In the genomic region with DNA sequence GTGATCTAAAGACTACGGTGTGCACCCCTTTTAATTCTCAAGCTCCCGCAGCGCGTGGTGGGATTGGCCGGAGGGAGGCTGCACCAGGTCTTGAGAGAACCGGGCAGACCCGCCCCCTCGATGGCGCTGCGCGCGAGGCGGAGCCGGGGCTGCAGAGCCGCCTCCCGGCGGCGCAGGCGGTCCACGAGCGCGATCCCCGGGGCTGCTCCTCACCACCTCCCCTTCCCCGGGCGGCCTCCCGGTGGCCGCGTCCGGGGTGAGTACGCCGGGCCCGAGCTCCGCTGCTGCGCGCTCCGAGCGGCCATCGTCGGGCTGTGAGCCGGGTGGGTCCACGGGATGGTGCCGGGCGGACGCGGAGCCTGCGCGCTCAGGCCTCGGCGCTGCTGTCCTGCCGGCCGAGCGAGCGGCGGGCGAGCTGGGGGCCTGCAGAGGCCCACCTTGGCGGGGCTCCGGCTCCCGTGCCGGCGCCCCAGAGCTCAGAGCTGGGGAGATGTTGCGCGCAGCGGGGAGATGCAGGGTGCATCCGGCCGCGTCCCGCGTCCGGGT, we compare ENCODE assay signal across 8 mouse cellular contexts. TPM values are rescaled to one million over a fixed set of nuclear protein-coding genes. Genes with fewer than 3 reads are reported as not detected.
DNase-seq lines count a peak whose midpoint lies in the region; ATAC-seq and TF ChIP-seq lines count a peak whose summit lies in the region.

A gene (plus strand): TSS at position 152 of the 546 bp plus-strand sequence.

- H3K4me1 ChIP-seq in forebrain, embryonic 14.5 days (ENCODE audit: control insufficient read depth, insufficient read depth, low read length): no peaks in the 10 kb centered on the region
- H3K4me1 ChIP-seq in heart, postnatal 0 days (ENCODE audit: control insufficient read depth, insufficient read depth): peaks cover 4% of the 10 kb centered on the region; the same call in 1 of the 2 replicates
- peaks cover 3% of the 10 kb centered on the region; the same call in 1 of the 2 replicates for H3K4me1 ChIP-seq in liver, embryonic 15.5 days (replicated peaks)
- H3K4me1 ChIP-seq in neural tube, embryonic 14.5 days (ENCODE audit: control insufficient read depth, insufficient read depth, low read length): peaks cover 6% of the 10 kb centered on the region; the same call in 1 of the 2 replicates
- peaks cover 7% of the 10 kb centered on the region for H3K4me1 ChIP-seq in thymus, adult 2 months (replicated peaks; ENCODE audit: control insufficient read depth, insufficient read depth, low read length)

- DNase-seq in B cell, adult 2 months: peak; percentile 37 to 44
- DNase-seq in brain, embryonic 14.5 days (ENCODE audit: low read depth): peak; percentile 89
- peak; percentile 80 for DNase-seq in forebrain, embryonic 14.5 days (ENCODE audit: low spot score)
- DNase-seq in heart, postnatal 0 days (ENCODE audit: low spot score): peak; percentile 49
- DNase-seq in kidney, postnatal 36 days: peak; percentile 80 to 88
- DNase-seq in thymus, adult 2 months: peak; percentile 64

- peak; percentile 97 for ATAC-seq in forebrain, embryonic 14.5 days
- peak; percentile 94 for ATAC-seq in heart, postnatal 0 days (ENCODE audit: insufficient read depth, low read depth)
- ATAC-seq in liver, embryonic 15.5 days (ENCODE audit: insufficient read depth): peak; percentile 28; the same call in 1 of the 2 replicates
- peak; percentile 95 for ATAC-seq in neural tube, embryonic 14.5 days (ENCODE audit: low read depth)

- whole genome bisulfite sequencing in forebrain, embryonic 14.5 days: 0% methylated on average over 64 of the region's 69 CpGs
- under 1% methylated on average over 64 of the region's 69 CpGs for WGBS in heart, postnatal 0 days
- 0% methylated on average over 53 of the region's 69 CpGs for WGBS in liver, embryonic 15.5 days (ENCODE audit: insufficient replicate concordance)
- WGBS in neural tube, embryonic 14.5 days: under 1% methylated on average over 45 of the region's 69 CpGs
- under 1% methylated on average over 68 of the region's 69 CpGs for WGBS in thymus, adult 2 months

- H3K27ac ChIP-seq in forebrain, embryonic 14.5 days (ENCODE audit: low read depth, low read length): peak within 1 kb of the TSS; percentile 36; the same call in 1 of the 2 replicates
- H3K27ac ChIP-seq in heart, postnatal 0 days (ENCODE audit: low read depth): peak within 1 kb of the TSS; percentile 43
- no peak within 1 kb of the TSS for H3K27ac ChIP-seq in liver, embryonic 15.5 days (replicated peaks)
- H3K27ac ChIP-seq in neural tube, embryonic 14.5 days (ENCODE audit: low read depth, low read length): peak within 1 kb of the TSS; percentile 76
- no peak within 1 kb of the TSS for H3K27ac ChIP-seq in thymus, adult 2 months (ENCODE audit: control insufficient read depth, insufficient read depth, low read length)

- H3K4me2 ChIP-seq in forebrain, embryonic 14.5 days (ENCODE audit: low read length): peak within 1 kb of the TSS; percentile 75
- H3K4me2 ChIP-seq in heart, postnatal 0 days (ENCODE audit: low read depth, low read length): peak within 1 kb of the TSS; percentile 78
- H3K4me2 ChIP-seq in liver, embryonic 15.5 days: peak within 1 kb of the TSS; percentile 63
- peak within 1 kb of the TSS; percentile 95 for H3K4me2 ChIP-seq in neural tube, embryonic 14.5 days (ENCODE audit: low read depth, low read length)

- TF ChIP-seq EP300 in heart, postnatal 0 days (IDR thresholded peaks at IDR 0.05; ENCODE audit: low read depth): no peak

- H3K27me3 ChIP-seq in forebrain, embryonic 14.5 days (replicated peaks; ENCODE audit: control insufficient read depth, insufficient read depth, low read length): no peaks in the 10 kb centered on the region
- H3K27me3 ChIP-seq in heart, postnatal 0 days (ENCODE audit: control insufficient read depth, insufficient read depth, low read length): no peaks in the 10 kb centered on the region
- H3K27me3 ChIP-seq in liver, embryonic 15.5 days: peaks cover 56% of the 10 kb centered on the region
- no peaks in the 10 kb centered on the region for H3K27me3 ChIP-seq in neural tube, embryonic 14.5 days (ENCODE audit: control insufficient read depth, insufficient read depth, low read length)
- H3K27me3 ChIP-seq in thymus, adult 2 months (ENCODE audit: control insufficient read depth, insufficient read depth, low read length): no peaks in the 10 kb centered on the region

- no peaks in the 10 kb centered on the region for H3K9me3 ChIP-seq in forebrain, embryonic 14.5 days (replicated peaks; ENCODE audit: control insufficient read depth, low read length)
- H3K9me3 ChIP-seq in heart, postnatal 0 days (replicated peaks; ENCODE audit: control insufficient read depth, low read length): no peaks in the 10 kb centered on the region
- no peaks in the 10 kb centered on the region for H3K9me3 ChIP-seq in liver, embryonic 15.5 days (replicated peaks)
- no peaks in the 10 kb centered on the region for H3K9me3 ChIP-seq in neural tube, embryonic 14.5 days (ENCODE audit: control insufficient read depth, low read length)

- peak within 1 kb of the TSS; percentile 75 for H3K4me3 ChIP-seq in forebrain, embryonic 14.5 days (ENCODE audit: low read depth, low read length)
- H3K4me3 ChIP-seq in heart, postnatal 0 days (ENCODE audit: low read depth, low read length): peak within 1 kb of the TSS; percentile 58
- peak within 1 kb of the TSS; percentile 53 for H3K4me3 ChIP-seq in liver, embryonic 15.5 days (replicated peaks)
- H3K4me3 ChIP-seq in neural tube, embryonic 14.5 days (ENCODE audit: low read depth, low read length): peak within 1 kb of the TSS; percentile 81
- H3K4me3 ChIP-seq in thymus, adult 2 months (ENCODE audit: control insufficient read depth, insufficient read depth, low read length): peak within 1 kb of the TSS; percentile 64

- peak; percentile 90 for TF ChIP-seq POLR2A in brain, embryonic 14.5 days (IDR thresholded peaks at IDR 0.05; ENCODE audit: borderline replicate concordance, extremely low read depth, insufficient read depth, insufficient read length, poor library complexity, severe bottlenecking)
- TF ChIP-seq POLR2A in thymus, adult 2 months (IDR thresholded peaks at IDR 0.05; ENCODE audit: control insufficient read depth, extremely low read depth, insufficient read depth, low read length, poor library complexity): 0 out of 2 replicates have a peak, but pooled peaks have one; percentile 35

- no peak for TF ChIP-seq CTCF in brain, embryonic 14.5 days (IDR thresholded peaks at IDR 0.05; ENCODE audit: borderline replicate concordance, extremely low read depth, insufficient read depth, insufficient read length)
- no peak for TF ChIP-seq CTCF in heart, postnatal 0 days (IDR thresholded peaks at IDR 0.05; ENCODE audit: low read depth)
- peak; percentile 47; the same call in 1 of the 2 replicates for TF ChIP-seq CTCF in thymus, adult 2 months (IDR thresholded peaks at IDR 0.05; ENCODE audit: borderline replicate concordance, control insufficient read depth, extremely low read depth, insufficient read depth, low read length, poor library complexity)

- no peaks in the 10 kb centered on the region for H3K36me3 ChIP-seq in forebrain, embryonic 14.5 days (ENCODE audit: control insufficient read depth, insufficient read depth, low read length)
- 0 out of 2 replicates have a peak, but pooled peaks cover 11% of the 10 kb centered on the region for H3K36me3 ChIP-seq in heart, postnatal 0 days (replicated peaks; ENCODE audit: control insufficient read depth, insufficient read depth, low read length)
- no peaks in the 10 kb centered on the region for H3K36me3 ChIP-seq in liver, embryonic 15.5 days (replicated peaks)
- no peaks in the 10 kb centered on the region for H3K36me3 ChIP-seq in neural tube, embryonic 14.5 days (ENCODE audit: control insufficient read depth, insufficient read depth, low read length)
- no peaks in the 10 kb centered on the region for H3K36me3 ChIP-seq in thymus, adult 2 months (ENCODE audit: control insufficient read depth, insufficient read depth, low read length)

- peak within 1 kb of the TSS; percentile 84 for H3K9ac ChIP-seq in forebrain, embryonic 14.5 days (ENCODE audit: low read length)
- H3K9ac ChIP-seq in heart, postnatal 0 days (replicated peaks; ENCODE audit: low read depth, low read length): peak within 1 kb of the TSS; percentile 52
- H3K9ac ChIP-seq in liver, embryonic 15.5 days: peak within 1 kb of the TSS; percentile 18; the same call in 1 of the 2 replicates
- H3K9ac ChIP-seq in neural tube, embryonic 14.5 days (replicated peaks; ENCODE audit: low read depth, low read length): peak within 1 kb of the TSS; percentile 89

RNA-seq across cellular contexts. Expression of the gene that starts here (rescaled TPM):
- polyA plus RNA-seq in brain, embryonic 14.5 days (2012; rRNA removed): 14.1 and 18.8 TPM in 2 replicates
- polyA plus RNA-seq in forebrain, embryonic 14.5 days (2014; fragmentation: Nextera tagmentation; extraction: Ambion mirVana): 29.5 and 31.7 TPM in 2 replicates
- 12.4 and 26.6 TPM in 2 replicates for total RNA-seq in heart, postnatal 0 days (2014; rRNA removed; ENCODE audit: low replicate concordance)
- 12.6 and 14.5 TPM in 2 replicates for polyA plus RNA-seq in heart, postnatal 0 days (2015; fragmentation: Nextera tagmentation; extraction: Ambion mirVana)
- 3.0 and 3.2 TPM in 2 replicates for polyA plus RNA-seq in liver, embryonic 15.5 days (2015; fragmentation: Nextera tagmentation; extraction: Ambion mirVana)
- 32.7 and 34.9 TPM in 2 replicates for polyA plus RNA-seq in neural tube, embryonic 14.5 days (2014; fragmentation: Nextera tagmentation; extraction: Ambion mirVana)
- polyA plus RNA-seq in thymus, adult 2 months (2012; rRNA removed): 2.1 TPM in 2 replicates

Comparison
In these comparisons a context has a peak if more than half of its experiments do, and no peak if none do; other contexts are left out.
1. ATAC-seq: peak in every context shown above with its lines; median percentile 97 in forebrain, embryonic 14.5 days; 95 in neural tube, embryonic 14.5 days; 94 in heart, postnatal 0 days; 28 in liver, embryonic 15.5 days.
2. H3K27ac ChIP-seq: peak in forebrain, embryonic 14.5 days (single experiment), heart, postnatal 0 days (single experiment) and neural tube, embryonic 14.5 days (single experiment); none in liver, embryonic 15.5 days (single experiment) and thymus, adult 2 months (single experiment).
3. H3K9ac ChIP-seq: peak in every context shown above with its lines; median percentile 89 in neural tube, embryonic 14.5 days; 84 in forebrain, embryonic 14.5 days; 52 in heart, postnatal 0 days; 18 in liver, embryonic 15.5 days.
4. Peak in every context shown above with its lines, with median percentiles within 50 percentile points of each other: DNase-seq, H3K4me2 ChIP-seq and H3K4me3 ChIP-seq.